Mouse (Mus musculus): ENCODE data around the gene Kcnma1. TPM values are rescaled to one million over a fixed set of nuclear protein-coding genes. Genes with fewer than 3 reads are reported as not detected.

The Kcnma1 gene
- polyA plus RNA-seq, 1 experiment, result 75.1 TPM

GRCm38 (mm10) chr14:23494496-23494800 is 519.8 kb downstream of the Kcnma1 start:
- WGBS, result 70% methylated on average over 3 of the region's 3 CpGs
- no peak for TF ChIP-seq CTCF (IDR thresholded peaks at IDR 0.05; ENCODE audit: insufficient read depth, low read depth, low read length)
- no peak overlapping the region for H3K27ac ChIP-seq (ENCODE audit: insufficient read depth, low read depth, low read length)
- H3K4me3 ChIP-seq (ENCODE audit: insufficient read depth, low read depth, low read length), result no peak overlapping the region
- H3K4me1 ChIP-seq (ENCODE audit: control insufficient read depth, insufficient read depth, low read length), result no peaks in the 10 kb centered on the region

DNA sequence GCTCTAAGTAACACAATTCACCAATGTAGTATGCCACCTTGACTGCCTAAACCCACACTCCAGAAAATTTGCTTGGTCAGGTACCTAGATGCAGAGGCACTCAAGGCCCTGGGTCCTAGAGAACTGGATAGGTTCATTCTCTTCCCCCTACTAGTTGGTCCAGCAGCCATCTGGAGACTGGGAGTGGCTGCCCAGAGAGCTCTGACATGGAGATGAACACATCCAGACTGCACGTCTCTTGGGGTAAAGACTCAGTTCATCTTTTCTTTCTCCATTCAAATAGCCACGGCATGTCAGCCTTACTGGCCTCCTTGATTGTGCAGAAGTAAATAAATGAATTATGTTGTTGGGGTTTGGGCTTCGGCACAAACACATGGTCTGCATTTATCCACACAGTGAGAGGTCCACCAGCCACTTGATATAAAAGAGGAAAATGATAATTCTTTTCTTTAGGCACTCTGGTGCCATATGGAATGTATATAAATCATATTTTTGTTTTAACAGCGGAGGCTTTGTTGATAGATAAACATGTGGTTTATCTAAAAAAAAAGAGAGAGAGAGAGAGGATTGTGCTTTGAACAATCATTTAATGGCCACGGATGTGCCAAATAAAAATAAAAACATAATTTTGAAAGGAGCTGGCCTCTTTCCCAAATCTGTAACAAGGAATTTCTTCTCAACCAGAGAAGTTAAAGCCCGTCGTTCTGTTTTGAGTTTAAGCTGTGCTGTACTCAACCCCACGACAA is 520.4 kb downstream of the Kcnma1 start:
- TF ChIP-seq POLR2A (IDR thresholded peaks at IDR 0.05; ENCODE audit: insufficient read depth, low read depth, low read length), result no peak
- no peak for TF ChIP-seq CTCF (IDR thresholded peaks at IDR 0.05; ENCODE audit: insufficient read depth, low read depth, low read length)
- Histone ChIP-seq H3K4me1 (ENCODE audit: control insufficient read depth, insufficient read depth, low read length) (no peaks in the 10 kb centered on the region), H3K27ac (ENCODE audit: insufficient read depth, low read depth, low read length) (no peak overlapping the region), H3K4me3 (ENCODE audit: insufficient read depth, low read depth, low read length) (no peak overlapping the region)
- 78% methylated on average over 8 of the region's 8 CpGs for WGBS

GRCm38 (mm10) chr14:23492581-23493360 is 521.5 kb downstream of the Kcnma1 start:
- H3K4me1 ChIP-seq (ENCODE audit: control insufficient read depth, insufficient read depth, low read length), result no peaks in the 10 kb centered on the region
- TF ChIP-seq POLR2A (IDR thresholded peaks at IDR 0.05; ENCODE audit: insufficient read depth, low read depth, low read length) (no peak), CTCF (IDR thresholded peaks at IDR 0.05; ENCODE audit: insufficient read depth, low read depth, low read length) (no peak)
- H3K4me3 ChIP-seq (ENCODE audit: insufficient read depth, low read depth, low read length), result no peak overlapping the region
- 95% methylated on average over 9 of the region's 9 CpGs for WGBS
- no peak overlapping the region for H3K27ac ChIP-seq (ENCODE audit: insufficient read depth, low read depth, low read length)

GRCm38 (mm10) chr14:23491359-23491758 is 522.9 kb downstream of the Kcnma1 start:
- no peak overlapping the region for H3K27ac ChIP-seq (ENCODE audit: insufficient read depth, low read depth, low read length)
- H3K4me1 ChIP-seq (ENCODE audit: control insufficient read depth, insufficient read depth, low read length), result no peaks in the 10 kb centered on the region
- WGBS, result 78% methylated on average over 2 of the region's 2 CpGs
- TF ChIP-seq CTCF (IDR thresholded peaks at IDR 0.05; ENCODE audit: insufficient read depth, low read depth, low read length), result no peak
- no peak for TF ChIP-seq POLR2A (IDR thresholded peaks at IDR 0.05; ENCODE audit: insufficient read depth, low read depth, low read length)
- H3K4me3 ChIP-seq (ENCODE audit: insufficient read depth, low read depth, low read length), result no peak overlapping the region

- Histone ChIP-seq H3K4me3 (ENCODE audit: insufficient read depth, low read depth, low read length) (no peak overlapping the region), H3K27ac (ENCODE audit: insufficient read depth, low read depth, low read length) (no peak overlapping the region), H3K4me1 (ENCODE audit: control insufficient read depth, insufficient read depth, low read length) (no peaks in the 10 kb centered on the region)
- no peak for TF ChIP-seq CTCF (IDR thresholded peaks at IDR 0.05; ENCODE audit: insufficient read depth, low read depth, low read length)
- TF ChIP-seq POLR2A (IDR thresholded peaks at IDR 0.05; ENCODE audit: insufficient read depth, low read depth, low read length), result no peak
- whole genome bisulfite sequencing, result 82% methylated on average over 1 of the region's 1 CpGs
Measured at GRCm38 (mm10) chr14:23486687-23487086, 527.6 kb downstream of the Kcnma1 start.

GRCm38 (mm10) chr14:23485802-23486500 is 528.3 kb downstream of the Kcnma1 start:
- 88% methylated on average over 7 of the region's 7 CpGs for WGBS
- no peaks in the 10 kb centered on the region for H3K4me1 ChIP-seq (ENCODE audit: control insufficient read depth, insufficient read depth, low read length)
- no peak for TF ChIP-seq CTCF (IDR thresholded peaks at IDR 0.05; ENCODE audit: insufficient read depth, low read depth, low read length)
- TF ChIP-seq POLR2A (IDR thresholded peaks at IDR 0.05; ENCODE audit: insufficient read depth, low read depth, low read length), result no peak
- no peak overlapping the region for H3K4me3 ChIP-seq (ENCODE audit: insufficient read depth, low read depth, low read length)
- H3K27ac ChIP-seq (ENCODE audit: insufficient read depth, low read depth, low read length), result no peak overlapping the region

DNA sequence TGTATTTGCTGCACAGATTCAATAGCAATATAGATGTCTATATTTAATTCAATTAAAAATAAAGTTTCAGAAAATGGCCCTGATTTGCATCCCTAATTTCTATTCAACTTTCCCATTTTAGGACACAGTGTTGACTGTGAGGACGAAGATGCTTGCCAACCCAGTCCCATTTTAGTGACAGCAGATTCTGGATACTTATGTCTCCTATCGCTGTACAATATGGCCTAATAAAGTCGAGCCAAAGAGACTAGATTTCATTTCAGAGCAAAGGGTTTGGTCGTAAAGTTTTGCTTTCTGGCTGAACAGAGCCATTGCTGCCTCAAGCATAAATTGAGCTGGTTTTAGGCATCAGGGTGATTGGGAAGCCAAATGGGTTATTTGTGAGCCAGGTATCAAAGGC is 539.2 kb downstream of the Kcnma1 start:
- TF ChIP-seq POLR2A (IDR thresholded peaks at IDR 0.05; ENCODE audit: insufficient read depth, low read depth, low read length) (no peak), CTCF (IDR thresholded peaks at IDR 0.05; ENCODE audit: insufficient read depth, low read depth, low read length) (no peak)
- 87% methylated on average over 4 of the region's 4 CpGs for WGBS
- Histone ChIP-seq H3K4me3 (ENCODE audit: insufficient read depth, low read depth, low read length) (no peak overlapping the region), H3K27ac (ENCODE audit: insufficient read depth, low read depth, low read length) (no peak overlapping the region), H3K4me1 (ENCODE audit: control insufficient read depth, insufficient read depth, low read length) (no peaks in the 10 kb centered on the region)

DNA sequence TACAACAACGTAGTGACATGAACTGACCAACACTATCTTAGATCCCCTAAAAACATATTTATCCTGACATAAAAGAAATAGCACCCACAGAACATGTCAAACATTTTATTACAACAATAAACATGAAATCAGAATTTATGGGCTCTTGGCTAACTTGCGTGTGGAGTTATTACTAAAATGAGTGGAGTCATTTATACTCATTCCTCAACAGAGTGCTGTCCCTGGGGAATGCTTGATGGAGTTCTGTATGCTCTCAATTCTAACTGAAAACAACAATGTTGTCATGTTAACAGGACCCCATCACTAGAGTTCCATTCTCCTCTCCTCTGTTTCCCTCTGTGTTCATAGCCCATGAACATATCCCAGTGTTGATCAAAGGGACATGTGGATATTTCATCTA is 544.2 kb downstream of the Kcnma1 start:
- H3K27ac ChIP-seq (ENCODE audit: insufficient read depth, low read depth, low read length), result no peak overlapping the region
- H3K4me1 ChIP-seq (ENCODE audit: control insufficient read depth, insufficient read depth, low read length), result no peaks in the 10 kb centered on the region
- no peak overlapping the region for H3K4me3 ChIP-seq (ENCODE audit: insufficient read depth, low read depth, low read length)
- TF ChIP-seq POLR2A (IDR thresholded peaks at IDR 0.05; ENCODE audit: insufficient read depth, low read depth, low read length), result no peak
- TF ChIP-seq CTCF (IDR thresholded peaks at IDR 0.05; ENCODE audit: insufficient read depth, low read depth, low read length), result no peak
- 97% methylated on average over 2 of the region's 2 CpGs for WGBS

DNA sequence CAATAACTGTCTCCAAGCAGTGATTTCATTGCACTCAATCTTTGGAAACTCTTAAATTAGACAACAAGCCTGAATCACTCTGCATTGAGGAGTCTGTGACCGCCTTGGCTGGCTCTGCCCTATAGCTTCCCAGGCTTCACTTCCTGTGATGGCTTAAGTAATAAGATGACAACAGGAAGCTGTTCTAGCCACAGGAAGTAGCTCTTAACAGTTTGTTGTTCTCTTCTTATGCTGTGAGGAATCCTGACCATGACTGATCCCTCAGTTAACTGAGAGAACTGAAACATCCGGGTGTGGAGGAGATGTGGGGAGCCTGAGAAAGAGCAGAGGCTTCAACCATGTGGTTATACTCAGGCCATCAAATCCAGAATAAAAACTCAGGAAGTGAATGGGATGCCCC is 549.2 kb downstream of the Kcnma1 start:
- Histone ChIP-seq H3K4me3 (ENCODE audit: insufficient read depth, low read depth, low read length) (no peak overlapping the region), H3K27ac (ENCODE audit: insufficient read depth, low read depth, low read length) (no peak overlapping the region), H3K4me1 (ENCODE audit: control insufficient read depth, insufficient read depth, low read length) (peaks cover 3% of the 10 kb centered on the region; the same call in 1 of the 2 replicates)
- WGBS, result 90% methylated on average over 2 of the region's 2 CpGs
- TF ChIP-seq CTCF (IDR thresholded peaks at IDR 0.05; ENCODE audit: insufficient read depth, low read depth, low read length) (no peak), POLR2A (IDR thresholded peaks at IDR 0.05; ENCODE audit: insufficient read depth, low read depth, low read length) (no peak)

All from olfactory bulb, adult 2 months (tissue).